Mouse (Mus musculus) activated CD4-positive, CD25-positive, alpha-beta regulatory T cell, adult 4 months (primary cell): ENCODE measurements around the gene Tbc1d1. TPM values are rescaled to one million over a fixed set of nuclear protein-coding genes. Genes with fewer than 3 reads are reported as not detected.

ENCODE experiments used
- ATAC-seq: one replicate; pipeline ENCODE4 v1.8.0; 2017
- polyA plus RNA-seq, 2 experiments: library from polyadenylated mRNA; unstranded; fragments of 100-300 nt; shearing (Covaris generic); gene quantifications; one replicate each; pipeline ENCODE4 v1.2.1; 2017

Gene Tbc1d1
- polyA plus RNA-seq, 2 experiments from 2014 or later, result 36.6 to 37.7 TPM

- peak; percentile 73 for ATAC-seq
These were observed 4.7 kb downstream of the Tbc1d1 start for GRCm38 (mm10) chr5:64160705-64161391.

DNA sequence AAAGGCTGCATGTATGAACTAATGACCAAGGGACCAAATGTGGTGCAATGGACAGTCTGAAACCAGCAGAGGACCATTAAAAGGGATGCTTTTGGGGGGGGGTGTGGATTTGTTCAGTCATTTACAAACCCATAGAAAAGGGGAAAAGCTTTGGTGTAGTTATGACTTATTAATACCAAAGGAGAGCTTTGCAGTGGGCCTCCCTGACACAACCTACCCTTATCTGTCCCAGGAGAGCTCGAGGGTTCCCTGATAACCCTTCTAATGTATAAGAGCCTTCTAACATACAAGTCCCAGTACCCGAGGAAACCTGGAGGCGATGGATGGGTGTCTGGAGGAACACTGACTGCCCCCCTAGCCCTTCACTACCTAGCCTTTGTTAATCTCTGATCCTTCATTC, 5.8 kb downstream of the Tbc1d1 start:
- ATAC-seq, result no peak

GRCm38 (mm10) chr5:64162582-64162981, 6.5 kb downstream of the Tbc1d1 start:
- ATAC-seq, result no peak

DNA sequence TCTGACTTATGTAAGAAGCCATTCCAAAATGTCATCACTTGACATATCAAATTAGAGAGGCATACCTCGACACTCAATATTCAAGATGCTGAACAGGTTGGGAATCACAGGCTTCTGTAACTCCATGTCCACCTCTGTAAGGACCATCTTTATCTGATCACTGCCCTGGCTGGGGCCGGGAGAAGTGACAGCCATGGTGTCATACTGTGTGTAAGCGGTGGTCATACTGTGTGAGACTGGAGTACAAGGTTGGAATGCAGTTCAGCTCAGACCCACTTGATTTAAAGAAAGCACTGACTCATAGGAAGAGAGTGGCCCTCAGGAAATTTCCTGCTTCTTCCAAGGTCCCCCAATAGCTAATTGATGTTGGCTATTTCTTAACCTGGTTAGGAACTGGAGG, 8.3 kb downstream of the Tbc1d1 start:
- ATAC-seq, result no peak

- no peak for ATAC-seq
These were observed 9.7 kb downstream of the Tbc1d1 start for GRCm38 (mm10) chr5:64165826-64166225.

DNA sequence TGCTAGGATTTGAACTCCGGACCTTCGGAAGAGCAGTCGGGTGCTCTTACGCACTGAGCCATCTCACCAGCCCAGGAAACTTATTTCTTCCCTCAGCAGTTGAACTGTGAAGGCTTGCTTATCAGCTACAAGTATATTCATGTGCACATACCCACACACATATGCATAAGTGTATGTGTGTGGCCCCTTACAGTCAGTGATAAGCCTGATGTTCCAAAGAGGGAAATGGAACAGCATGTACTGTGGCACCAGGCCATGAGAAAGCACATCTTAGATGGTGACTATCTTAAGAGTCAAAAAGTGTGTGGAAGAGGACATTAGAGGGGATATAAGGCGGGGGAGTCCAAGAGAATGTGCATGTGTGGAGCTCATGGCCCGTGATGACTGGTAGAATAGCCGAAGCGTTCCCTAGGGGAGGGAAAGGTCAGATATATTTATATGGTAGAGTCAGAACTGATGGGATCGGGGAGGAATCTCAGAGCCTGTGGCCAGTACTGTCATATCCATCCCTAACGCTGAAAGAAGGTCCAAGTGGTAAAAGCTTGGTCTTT, 13.0 kb downstream of the Tbc1d1 start:
- ATAC-seq, result no peak

- ATAC-seq, result no peak
These were observed 16.8 kb downstream of the Tbc1d1 start for GRCm38 (mm10) chr5:64172884-64173283.

DNA sequence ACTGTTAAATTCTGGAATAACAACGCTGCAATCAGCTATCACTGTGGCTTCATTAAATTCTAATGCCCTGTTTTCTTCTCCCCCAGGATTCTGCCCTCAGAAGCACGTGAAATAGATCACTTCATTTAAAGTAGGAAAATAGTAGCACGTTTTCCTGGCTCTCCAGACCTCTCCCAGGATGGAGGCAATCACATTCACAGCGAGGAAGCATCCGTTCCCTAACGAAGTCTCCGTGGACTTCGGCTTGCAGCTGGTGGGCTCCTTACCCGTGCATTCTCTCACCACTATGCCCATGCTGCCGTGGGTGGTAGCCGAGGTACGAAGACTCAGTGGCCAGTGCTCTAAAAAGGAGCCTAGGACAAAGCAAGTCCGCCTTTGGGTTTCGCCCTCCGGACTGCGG, 17.2 kb downstream of the Tbc1d1 start:
- ATAC-seq, result no peak

DNA sequence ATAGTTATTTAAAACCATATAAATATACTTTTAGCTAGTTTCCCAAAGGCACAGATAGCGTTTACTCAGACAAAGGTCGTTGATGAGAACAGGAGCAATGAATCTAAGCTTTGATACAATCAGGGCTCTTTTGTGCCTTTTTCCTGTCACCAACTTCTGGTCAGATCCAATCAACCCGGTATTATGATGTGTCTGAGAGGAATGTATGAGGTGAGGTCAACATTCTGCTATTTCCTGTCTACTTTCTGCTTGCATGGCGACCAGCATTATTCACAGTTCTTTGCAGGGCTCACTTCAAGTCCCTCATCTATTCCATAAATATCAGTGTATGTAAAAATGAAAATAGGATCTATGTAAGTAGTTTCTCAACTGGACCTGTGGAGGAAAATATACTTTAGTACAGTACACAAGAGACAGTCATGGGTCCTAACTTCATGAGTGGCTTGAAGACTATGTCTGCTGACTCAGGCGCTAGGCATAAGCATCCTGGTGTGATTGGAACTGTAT, 18.4 kb downstream of the Tbc1d1 start:
- ATAC-seq, result no peak

DNA sequence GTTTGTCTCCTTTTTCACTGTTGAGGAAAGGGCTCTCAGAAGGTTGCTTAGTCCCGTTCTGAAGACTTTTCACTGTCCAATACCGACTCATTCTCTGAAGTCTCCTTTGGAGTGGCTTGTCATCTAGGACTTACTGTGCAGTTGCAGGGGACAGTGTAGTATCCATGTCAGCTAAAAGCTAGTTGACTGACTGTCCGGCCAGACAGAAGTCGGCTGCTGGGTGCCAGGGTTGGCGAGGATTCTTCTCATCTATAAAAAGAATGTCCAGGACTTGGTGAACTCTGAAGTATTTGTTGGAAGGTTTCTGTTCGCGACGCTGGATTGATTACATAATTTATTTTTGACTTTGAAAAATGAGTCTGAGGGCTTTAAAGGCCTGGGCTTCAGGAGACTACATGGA, 24.4 kb downstream of the Tbc1d1 start:
- no peak for ATAC-seq

DNA sequence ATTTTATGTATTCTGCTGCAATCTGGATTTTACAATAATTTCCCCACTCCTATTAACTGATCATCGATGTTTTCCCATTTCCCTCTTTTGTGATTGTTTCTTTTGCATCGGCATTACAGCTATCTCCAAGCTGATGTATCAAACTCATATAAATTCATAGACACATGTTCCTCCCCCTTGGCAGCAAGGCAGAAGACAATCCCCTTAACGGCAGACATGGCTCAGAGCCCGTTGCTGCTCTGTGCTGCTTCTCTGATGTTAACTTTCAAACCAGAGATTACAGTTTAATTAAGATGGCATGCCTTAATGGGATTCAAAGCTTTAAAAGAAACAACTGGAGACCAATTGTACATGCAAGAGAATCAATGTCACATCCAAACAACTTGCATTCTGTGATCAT, 27.6 kb downstream of the Tbc1d1 start:
- ATAC-seq, result no peak

DNA sequence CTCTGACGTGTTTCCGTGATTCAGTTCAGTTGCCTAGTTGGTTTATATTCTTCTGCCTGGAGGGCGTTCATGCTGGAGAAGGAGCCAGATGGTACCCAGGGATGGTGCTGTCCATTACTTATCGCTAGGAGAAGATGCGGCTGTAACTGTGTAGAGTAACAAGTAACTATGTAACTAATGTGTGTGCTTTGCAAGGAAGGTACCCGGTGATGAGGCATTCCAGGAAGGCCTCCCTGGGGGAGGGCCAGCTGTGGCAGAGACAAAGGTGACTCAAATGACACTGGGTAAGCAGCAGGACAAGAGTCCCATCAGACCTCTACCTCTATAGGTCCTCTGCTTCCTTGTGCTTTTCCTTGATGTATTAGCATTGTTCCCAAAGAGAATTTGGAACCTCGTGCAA, 29.2 kb downstream of the Tbc1d1 start:
- ATAC-seq, result no peak

DNA sequence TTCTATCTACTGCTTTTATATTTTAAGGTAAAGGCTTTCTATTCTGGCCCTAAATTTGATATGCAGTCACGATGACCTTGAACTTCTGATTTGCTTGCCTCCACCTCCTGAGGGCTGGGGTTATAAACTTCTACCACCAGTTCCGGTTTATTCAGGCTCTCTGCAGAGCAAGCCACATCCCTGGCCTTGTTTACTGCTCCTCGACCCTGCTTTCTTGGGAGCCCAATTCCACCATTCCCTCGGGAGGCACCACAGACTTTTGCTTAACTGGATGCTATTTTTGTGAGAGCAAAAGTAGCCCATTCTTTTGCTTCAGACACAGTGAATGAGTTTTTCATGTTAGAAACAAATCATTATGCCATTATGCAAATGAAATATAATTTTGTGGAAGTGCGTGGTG, 30.5 kb downstream of the Tbc1d1 start:
- ATAC-seq, result no peak

- ATAC-seq, result no peak
These were observed 32.1 kb downstream of the Tbc1d1 start for GRCm38 (mm10) chr5:64188083-64188648.

DNA sequence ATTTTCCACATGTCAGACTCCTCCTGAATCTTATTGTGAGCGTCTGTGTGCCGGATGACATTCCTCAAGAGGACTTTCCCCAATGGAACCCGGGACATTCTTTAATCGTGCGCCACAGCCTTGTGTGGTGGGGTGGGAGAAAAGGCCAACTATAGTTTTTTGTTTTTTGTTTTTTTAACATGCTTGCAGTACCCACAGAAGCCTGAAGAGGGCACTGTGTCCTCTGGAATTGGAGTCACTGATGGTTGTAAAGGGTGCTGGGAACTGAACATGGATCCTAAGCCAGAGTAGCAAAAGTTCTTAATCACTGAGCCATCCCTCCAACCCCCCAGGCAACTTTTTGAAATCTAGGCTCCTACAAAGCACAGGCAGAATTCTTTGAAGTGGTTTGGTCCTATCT, 34.8 kb downstream of the Tbc1d1 start:
- ATAC-seq, result no peak

- ATAC-seq, result no peak
These were observed 37.2 kb downstream of the Tbc1d1 start for GRCm38 (mm10) chr5:64193353-64193752.

DNA sequence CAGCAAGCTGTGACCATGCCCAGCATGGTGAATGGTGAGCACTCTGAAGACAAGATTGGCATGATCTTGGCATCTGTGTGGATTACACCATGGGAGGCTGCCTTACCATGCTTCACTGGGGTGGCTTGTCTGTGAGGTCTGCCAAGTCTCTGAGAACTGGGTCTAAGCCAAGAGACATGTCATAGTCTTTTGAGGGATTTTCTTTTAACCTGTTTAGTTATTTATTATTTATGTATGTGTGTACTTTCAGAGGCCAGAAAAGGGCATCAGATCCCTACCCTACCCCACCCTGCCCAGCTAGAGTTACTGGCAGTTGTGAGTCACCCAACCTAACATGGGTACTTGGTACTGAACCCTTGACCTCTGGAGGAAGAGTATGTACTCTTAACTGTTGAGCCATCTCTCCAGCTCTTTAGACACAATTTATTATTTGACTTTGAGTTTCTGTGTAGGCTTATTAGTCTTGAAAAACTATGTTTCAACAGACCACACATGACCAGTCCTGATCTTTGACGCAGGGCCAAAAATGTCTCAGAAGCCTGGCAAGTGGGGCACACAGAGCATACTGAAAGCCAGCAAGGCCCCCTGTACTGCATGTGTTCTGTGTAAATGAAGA, 40.3 kb downstream of the Tbc1d1 start:
- ATAC-seq, result no peak

GRCm38 (mm10) chr5:64196866-64197321, 40.8 kb downstream of the Tbc1d1 start:
- no peak for ATAC-seq

DNA sequence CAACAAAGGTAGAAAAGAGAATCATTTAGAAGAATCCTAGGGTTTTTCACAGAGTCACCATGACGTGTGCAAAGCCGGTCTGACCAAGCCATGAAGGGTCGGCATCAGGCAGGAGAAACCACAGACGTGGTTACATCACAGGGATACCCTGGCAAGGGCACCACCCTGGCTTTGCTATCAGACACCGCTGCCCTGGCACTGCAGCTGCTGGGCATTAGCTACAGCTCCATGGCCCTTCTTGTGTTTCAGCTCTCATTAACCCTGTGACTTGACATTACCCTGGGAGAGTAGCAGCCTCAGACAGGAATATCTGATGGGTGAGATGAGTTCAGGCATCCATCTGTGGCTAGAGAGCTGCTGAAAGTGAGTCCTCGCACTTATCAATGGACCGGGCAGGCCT, 42.5 kb downstream of the Tbc1d1 start:
- no peak for ATAC-seq

- no peak for ATAC-seq
These were observed 45.0 kb downstream of the Tbc1d1 start for GRCm38 (mm10) chr5:64201071-64201470.

- ATAC-seq, result peak; percentile 52
These were observed 46.2 kb downstream of the Tbc1d1 start for GRCm38 (mm10) chr5:64202306-64202705.

- no peak for ATAC-seq
These were observed 49.5 kb downstream of the Tbc1d1 start for GRCm38 (mm10) chr5:64205610-64206009.

DNA sequence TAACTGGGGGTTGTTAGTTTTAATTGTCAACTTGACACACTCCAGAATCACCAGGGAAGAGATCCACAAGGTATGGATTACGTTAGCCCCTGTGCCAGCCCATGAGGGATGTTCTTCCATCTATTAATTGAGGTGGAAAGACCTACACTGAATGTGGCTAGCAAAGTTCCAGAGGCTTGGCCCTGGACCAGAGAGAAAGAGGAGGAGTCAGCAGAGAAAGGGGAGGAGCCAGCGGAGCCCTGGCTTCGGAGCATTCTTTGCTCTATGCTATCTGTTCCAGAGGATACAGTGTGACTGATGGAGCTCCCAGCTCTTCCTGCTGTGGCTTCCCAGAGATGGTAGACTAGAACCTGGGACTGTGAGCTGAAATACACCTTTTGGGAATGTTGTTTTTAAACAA, 50.3 kb downstream of the Tbc1d1 start:
- no peak for ATAC-seq

GRCm38 (mm10) chr5:64206875-64207274, 50.8 kb downstream of the Tbc1d1 start:
- ATAC-seq, result no peak
